14 mouse cellular contexts compared by ENCODE assay signal in genomic region chr1:172301180-172301579, GRCm38 (mm10). TPM values are rescaled to one million over a fixed set of nuclear protein-coding genes. Genes with fewer than 3 reads are reported as not detected.
DNase-seq lines count a peak whose midpoint lies in the region; ATAC-seq and TF ChIP-seq lines count a peak whose summit lies in the region.
"Had no signal": no experiment of that assay in that cellular context is flagged by ENCODE, and none has a peak within 500 bp of the region (broad histone marks: within the 10 kb centered on the region; RNA-seq: fewer than 3 reads in every experiment).

No protein-coding gene starts in this region.

- H3K9me3 ChIP-seq in limb, embryonic 13.5 days = no peaks in the 10 kb centered on the region
- H3K9me3 ChIP-seq: liver, embryonic 13.5 days; megakaryocyte, embryonic 14.5 days had no signal

- no peaks in the 10 kb centered on the region for H3K36me3 ChIP-seq in limb, embryonic 13.5 days
- H3K36me3 ChIP-seq: liver, embryonic 13.5 days had no signal

- no peak overlapping the region for H3K4me2 ChIP-seq in limb, embryonic 13.5 days (replicated peaks)
- H3K4me2 ChIP-seq: liver, embryonic 13.5 days had no signal

- no peak overlapping the region for H3K9ac ChIP-seq in limb, embryonic 13.5 days
- H3K9ac ChIP-seq: liver, embryonic 13.5 days had no signal

- no peak for TF ChIP-seq CTCF in cerebellum, adult 2 months (IDR thresholded peaks at IDR 0.05; ENCODE audit: borderline replicate concordance, insufficient read depth, low read depth, low read length)
- no peak for TF ChIP-seq CTCF in left cerebral cortex, adult 2 months (IDR thresholded peaks at IDR 0.05)
- TF ChIP-seq CTCF in olfactory bulb, adult 2 months (IDR thresholded peaks at IDR 0.05; ENCODE audit: insufficient read depth, low read depth, low read length) = no peak

- ATAC-seq in cerebellum, adult (ENCODE audit: insufficient number of reproducible peaks, low FRiP score, low TSS enrichment) = no peak
- peak; percentile 41; the same call in 1 of the 2 replicates for ATAC-seq in limb, embryonic 13.5 days (ENCODE audit: low FRiP score, low read depth)

- intact Hi-C loops in left cerebral cortex, adult 2 months (cut with DNase I) = no loop called here
- intact Hi-C loops in left cerebral cortex, postnatal 10 days (cut with DNase I) = no loop called here

- no peak for TF ChIP-seq POLR2A in cerebellum, adult 2 months (IDR thresholded peaks at IDR 0.05; ENCODE audit: borderline replicate concordance, insufficient read depth, low read length)
- TF ChIP-seq POLR2A in olfactory bulb, adult 2 months (IDR thresholded peaks at IDR 0.05; ENCODE audit: insufficient read depth, low read depth, low read length) = no peak

- WGBS in cerebellum, adult 2 months = 62% methylated on average over 12 of the region's 12 CpGs
- 17% methylated on average over 12 of the region's 12 CpGs for WGBS in limb, embryonic 13.5 days
- WGBS in olfactory bulb, adult 2 months = 45% methylated on average over 12 of the region's 12 CpGs

- H3K4me1 ChIP-seq in cerebellum, adult 2 months (ENCODE audit: control insufficient read depth, insufficient read depth, low read length) = peaks cover 17% of the 10 kb centered on the region
- peaks cover 72% of the 10 kb centered on the region for H3K4me1 ChIP-seq in limb, embryonic 13.5 days
- H3K4me1 ChIP-seq in olfactory bulb, adult 2 months (ENCODE audit: control insufficient read depth, insufficient read depth, low read length) = peaks cover 41% of the 10 kb centered on the region

- no peaks in the 10 kb centered on the region for H3K27me3 ChIP-seq in cerebellum, adult 2 months (ENCODE audit: control insufficient read depth, insufficient read depth, low read length)
- no peaks in the 10 kb centered on the region for H3K27me3 ChIP-seq in limb, embryonic 13.5 days

- peak overlapping the region; percentile 45; the same call in 1 of the 2 replicates for H3K27ac ChIP-seq in cerebellum, adult 2 months (ENCODE audit: insufficient read depth, low read length)
- H3K27ac ChIP-seq in left cerebral cortex, adult 2 months = peak overlapping the region; percentile 78
- H3K27ac ChIP-seq in limb, embryonic 13.5 days = peak overlapping the region; percentile 39; the same call in 1 of the 2 replicates
- peak overlapping the region; percentile 78 for H3K27ac ChIP-seq in olfactory bulb, adult 2 months (ENCODE audit: insufficient read depth, low read depth, low read length)
- H3K27ac ChIP-seq: liver, embryonic 13.5 days had no signal

- DNase-seq in cerebellum, adult 2 months = no peak
- DNase-seq in left cerebral cortex, adult 2 months (ENCODE audit: extremely low spot score in 1 of 2, low spot score in 2 of 2) = no peak
- DNase-seq in left cerebral cortex, postnatal 10 days (ENCODE audit: extremely low spot score in 1 of 2, low spot score in 2 of 2) = no peak
- no peak for DNase-seq in urinary bladder, postnatal 25 days (ENCODE audit: low spot score)
- no peak for DNase-seq in ovary, postnatal 10 days (ENCODE audit: low spot score)
- DNase-seq: adrenal gland, postnatal 36 days; layer of hippocampus, adult 9-11 months; liver, embryonic 13.5 days; right cerebral cortex, adult 18-20 months had no signal

- no peak overlapping the region for H3K4me3 ChIP-seq in cerebellum, adult 2 months (replicated peaks; ENCODE audit: insufficient read depth, low read depth, low read length)
- H3K4me3 ChIP-seq in left cerebral cortex, adult 2 months = no peak overlapping the region
- H3K4me3 ChIP-seq in limb, embryonic 13.5 days = no peak overlapping the region
- no peak overlapping the region for H3K4me3 ChIP-seq in olfactory bulb, adult 2 months (ENCODE audit: insufficient read depth, low read depth, low read length)
- H3K4me3 ChIP-seq: liver, embryonic 13.5 days; megakaryocyte, embryonic 14.5 days had no signal

RNA-seq across cellular contexts. Expression of gene Atp1a2, which starts 3.3 kb away (rescaled TPM):
- 535 and 584 TPM in 2 replicates for polyA plus RNA-seq in cerebellum, adult 2 months (2012; rRNA removed)
- total RNA-seq in left cerebral cortex, adult 2 months (2021) = 100 to 1,000 TPM; 628 to 676 TPM
- 100 to 1,000 TPM; 393 to 413 TPM for total RNA-seq in left cerebral cortex, postnatal 10 days (2021)
- 5.3 and 5.6 TPM in 2 replicates for polyA plus RNA-seq in limb, embryonic 13.5 days (2015; fragmentation: Nextera tagmentation; extraction: Ambion mirVana)
- 130 and 318 TPM in 2 replicates for polyA plus RNA-seq in olfactory bulb, adult 2 months (2012; ENCODE audit: insufficient read depth, insufficient read length, low replicate concordance, missing spikeins)
- total RNA-seq: common myeloid progenitor, adult 5-6 weeks had no signal

RNA-seq across cellular contexts. Expression of gene Kcnj9, which starts 27.9 kb away (rescaled TPM):
- 116 and 130 TPM in 2 replicates for polyA plus RNA-seq in cerebellum, adult 2 months (2012; rRNA removed)
- 100 to 1,000 TPM; 137 to 138 TPM for total RNA-seq in left cerebral cortex, adult 2 months (2021)
- total RNA-seq in left cerebral cortex, postnatal 10 days (2021) = 10 to 100 TPM; 77.8 to 84.5 TPM
- 0.06 TPM in 1 of 2 replicates, not detected in the other for polyA plus RNA-seq in limb, embryonic 13.5 days (2015; fragmentation: Nextera tagmentation; extraction: Ambion mirVana)
- polyA plus RNA-seq in olfactory bulb, adult 2 months (2012; ENCODE audit: insufficient read depth, insufficient read length, low replicate concordance, missing spikeins) = not detected in 2 replicates
- total RNA-seq: common myeloid progenitor, adult 5-6 weeks had no signal
- polyA plus RNA-seq: liver, embryonic 13.5 days had no signal

RNA-seq across cellular contexts. Expression of gene Igsf8, which starts 39.7 kb away (rescaled TPM):
- polyA plus RNA-seq in cerebellum, adult 2 months (2012; rRNA removed) = 254 and 269 TPM in 2 replicates
- total RNA-seq in left cerebral cortex, adult 2 months (2021) = 100 to 1,000 TPM; 257 to 260 TPM
- total RNA-seq in left cerebral cortex, postnatal 10 days (2021) = 100 to 1,000 TPM; 216 to 226 TPM
- polyA plus RNA-seq in limb, embryonic 13.5 days (2015; fragmentation: Nextera tagmentation; extraction: Ambion mirVana) = 42.2 and 46.7 TPM in 2 replicates
- polyA plus RNA-seq in olfactory bulb, adult 2 months (2012; ENCODE audit: insufficient read depth, insufficient read length, low replicate concordance, missing spikeins) = not detected in 2 replicates

RNA-seq across cellular contexts. Expression of gene Kcnj10, which starts 39.8 kb away (rescaled TPM):
- 141 and 174 TPM in 2 replicates for polyA plus RNA-seq in cerebellum, adult 2 months (2012; rRNA removed)
- 100 to 1,000 TPM in 1 of 2 experiments, 10 to 100 TPM in 1; 86.5 to 108 TPM for total RNA-seq in left cerebral cortex, adult 2 months (2021)
- total RNA-seq in left cerebral cortex, postnatal 10 days (2021) = 10 to 100 TPM; 68.5 to 69.3 TPM
- polyA plus RNA-seq in limb, embryonic 13.5 days (2015; fragmentation: Nextera tagmentation; extraction: Ambion mirVana) = 0.04 and 0.05 TPM in 2 replicates
- polyA plus RNA-seq in olfactory bulb, adult 2 months (2012; ENCODE audit: insufficient read depth, insufficient read length, low replicate concordance, missing spikeins) = 93.5 and 169 TPM in 2 replicates

RNA-seq across cellular contexts. Expression of gene Atp1a4, which starts 43.0 kb away (rescaled TPM):
- 0.03 TPM in 1 of 2 replicates, not detected in the other for polyA plus RNA-seq in cerebellum, adult 2 months (2012; rRNA removed)
- total RNA-seq in left cerebral cortex, adult 2 months (2021) = not detected
- not detected for total RNA-seq in left cerebral cortex, postnatal 10 days (2021)
- not detected in 2 replicates for polyA plus RNA-seq in limb, embryonic 13.5 days (2015; fragmentation: Nextera tagmentation; extraction: Ambion mirVana)
- not detected in 2 replicates for polyA plus RNA-seq in olfactory bulb, adult 2 months (2012; ENCODE audit: insufficient read depth, insufficient read length, low replicate concordance, missing spikeins)
- total RNA-seq: common myeloid progenitor, adult 5-6 weeks had no signal
- polyA plus RNA-seq: liver, embryonic 13.5 days had no signal

Comparison
In these comparisons a context has a peak if more than half of its experiments do, and no peak if none do; other contexts are left out.
1. RNA of gene Atp1a2, which starts 3.3 kb away (polyA plus RNA-seq): 535 to 584 TPM in cerebellum, adult 2 months and 130 to 318 TPM in olfactory bulb, adult 2 months; 5.3 to 5.6 TPM in limb, embryonic 13.5 days; every median in the first group is over 10 times any median in the second.
2. RNA of gene Igsf8, which starts 39.7 kb away (polyA plus RNA-seq): 254 to 269 TPM in cerebellum, adult 2 months and 42.2 to 46.7 TPM in limb, embryonic 13.5 days; not detected in olfactory bulb, adult 2 months; every median in the first group is over 10 times any median in the second.
3. Peak in every context shown above with its lines, with median percentiles within 50 percentile points of each other: H3K27ac ChIP-seq.